In the genomic region with DNA sequence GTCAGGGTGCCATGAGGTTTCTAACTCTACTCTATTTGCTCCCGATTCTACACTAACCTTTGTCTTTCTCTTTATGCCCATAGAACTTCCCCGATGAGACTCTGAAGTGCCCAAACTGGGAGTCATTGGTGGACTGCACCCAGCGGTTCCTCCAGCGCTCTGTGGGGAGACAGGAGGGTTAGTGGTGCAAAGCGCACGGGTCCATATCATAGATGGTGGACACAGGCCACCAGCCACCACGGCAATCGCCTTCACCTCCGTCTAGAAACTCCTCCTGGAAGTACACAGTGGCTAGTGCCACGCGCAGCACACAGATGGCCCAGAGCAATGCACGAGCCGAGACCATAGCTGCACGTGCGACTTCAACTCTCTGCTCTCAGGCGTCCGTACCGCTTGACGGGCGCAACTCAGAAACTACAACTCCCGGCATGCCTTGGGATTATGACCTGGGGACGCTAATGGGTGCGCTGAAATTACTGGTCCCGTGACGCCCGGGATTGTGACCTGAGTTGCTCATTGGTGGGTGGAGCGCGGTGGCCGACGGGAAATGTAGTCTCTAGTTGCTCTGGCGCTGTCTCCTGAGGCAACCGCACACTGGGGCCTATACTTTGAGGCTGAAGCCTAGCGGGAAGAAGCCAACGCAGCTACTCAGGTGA, we compare ENCODE assay signal across 8 mouse cellular contexts. TPM values are rescaled to one million over a fixed set of nuclear protein-coding genes. Genes with fewer than 3 reads are reported as not detected.
A peak's percentile ranks its signal among the peaks of the same experiment; 100 is the strongest.
DNase-seq lines count a peak whose midpoint lies in the region; ATAC-seq lines count a peak whose summit lies in the region.

A gene (minus strand): TSS at position 533 of the 656 bp plus-strand sequence.
A gene (plus strand): TSS at position 543 of the 656 bp plus-strand sequence.

- H3K9me3 ChIP-seq in heart, embryonic 14.5 days (ENCODE audit: control insufficient read depth, low read length) = no peaks in the 10 kb centered on the region
- H3K9me3 ChIP-seq in liver, embryonic 13.5 days (replicated peaks) = no peaks in the 10 kb centered on the region
- H3K9me3 ChIP-seq in stomach, embryonic 16.5 days (replicated peaks; ENCODE audit: control insufficient read depth, low read length) = no peaks in the 10 kb centered on the region

- peak; percentile 98 for DNase-seq in CD4-positive, CD25-positive, alpha-beta regulatory T cell, adult 2 months (ENCODE audit: low read depth, low spot score)
- DNase-seq in c-Kit-negative CD71-positive TER-119-positive erythroid progenitor cells, embryonic 14.5 days (ENCODE audit: low read depth, low spot score) = peak; percentile 94
- peak; percentile 96 for DNase-seq in fibroblast of lung, adult 2 months (ENCODE audit: low read depth)
- DNase-seq in kidney, postnatal 14 days = peak; percentile 99
- peak; percentile 94 for DNase-seq in liver, embryonic 13.5 days
- peak; percentile 96 for DNase-seq in neural tube, embryonic 10.5 days (ENCODE audit: extremely low spot score, low spot score)

- H3K36me3 ChIP-seq in heart, embryonic 14.5 days (ENCODE audit: control insufficient read depth, insufficient read depth, low read length) = no peaks in the 10 kb centered on the region
- peaks cover 11% of the 10 kb centered on the region for H3K36me3 ChIP-seq in liver, embryonic 13.5 days
- no peaks in the 10 kb centered on the region for H3K36me3 ChIP-seq in stomach, embryonic 16.5 days (ENCODE audit: control insufficient read depth, insufficient read depth, low read length)

- peak within 1 kb of the TSS; percentile 47 to 63 for H3K4me3 ChIP-seq in heart, embryonic 14.5 days (ENCODE audit: control insufficient read depth in 1 of 2, insufficient read depth in 1 of 2, low read depth in 1 of 2, low read length in 2 of 2)
- peak within 1 kb of the TSS; percentile 60 for H3K4me3 ChIP-seq in liver, embryonic 13.5 days (replicated peaks)
- H3K4me3 ChIP-seq in stomach, embryonic 16.5 days (replicated peaks; ENCODE audit: low read length) = peak within 1 kb of the TSS; percentile 55

- H3K27me3 ChIP-seq in heart, embryonic 14.5 days (ENCODE audit: control insufficient read depth, insufficient read depth, low read length) = no peaks in the 10 kb centered on the region
- H3K27me3 ChIP-seq in liver, embryonic 13.5 days = no peaks in the 10 kb centered on the region
- no peaks in the 10 kb centered on the region for H3K27me3 ChIP-seq in stomach, embryonic 16.5 days (ENCODE audit: control insufficient read depth, insufficient read depth, low read length)

- peaks cover 4 to 6% of the 10 kb centered on the region in 2 experiments; a peak in 3 of 4 replicates for H3K4me1 ChIP-seq in heart, embryonic 14.5 days (ENCODE audit: control insufficient read depth in 2 of 2, insufficient read depth in 2 of 2, low read length in 2 of 2)
- H3K4me1 ChIP-seq in liver, embryonic 13.5 days (replicated peaks) = peaks cover 29% of the 10 kb centered on the region
- peaks cover 7% of the 10 kb centered on the region for H3K4me1 ChIP-seq in stomach, embryonic 16.5 days (ENCODE audit: control insufficient read depth, insufficient read depth, low read length)

- H3K9ac ChIP-seq in heart, embryonic 14.5 days (ENCODE audit: low read length) = peak within 1 kb of the TSS; percentile 81
- H3K9ac ChIP-seq in liver, embryonic 13.5 days = peak within 1 kb of the TSS; percentile 75
- H3K9ac ChIP-seq in stomach, embryonic 16.5 days (ENCODE audit: low read length) = peak within 1 kb of the TSS; percentile 81

- WGBS in heart, embryonic 14.5 days = 4% methylated on average over 34 of the region's 34 CpGs
- WGBS in liver, embryonic 13.5 days (ENCODE audit: insufficient replicate concordance) = 4% methylated on average over 34 of the region's 34 CpGs
- 5% methylated on average over 34 of the region's 34 CpGs for WGBS in stomach, embryonic 16.5 days

- peak; percentile 98 for ATAC-seq in heart, embryonic 14.5 days (ENCODE audit: insufficient number of reproducible peaks, insufficient read depth, low FRiP score, low read depth)
- peak; percentile 98 for ATAC-seq in liver, embryonic 13.5 days (ENCODE audit: low read depth)
- ATAC-seq in stomach, embryonic 16.5 days (ENCODE audit: insufficient read depth, low FRiP score) = peak; percentile 100

- peak within 1 kb of the TSS in 1 of 2 experiments; percentile 6; a peak in 2 of 4 replicates for H3K27ac ChIP-seq in heart, embryonic 14.5 days (replicated peaks in 1 of 2; ENCODE audit: control insufficient read depth in 1 of 2, insufficient read depth in 1 of 2, low read depth in 2 of 2, low read length in 2 of 2)
- peak within 1 kb of the TSS; percentile 37 for H3K27ac ChIP-seq in liver, embryonic 13.5 days
- H3K27ac ChIP-seq in stomach, embryonic 16.5 days (ENCODE audit: low read length) = peak within 1 kb of the TSS; percentile 53; the same call in 1 of the 2 replicates

- peak within 1 kb of the TSS; percentile 85 for H3K4me2 ChIP-seq in heart, embryonic 14.5 days (ENCODE audit: low read length)
- peak within 1 kb of the TSS; percentile 84 for H3K4me2 ChIP-seq in liver, embryonic 13.5 days
- peak within 1 kb of the TSS; percentile 73 for H3K4me2 ChIP-seq in stomach, embryonic 16.5 days (ENCODE audit: low read depth, low read length)

RNA-seq across cellular contexts. Expression of the first gene that starts in this region (rescaled TPM):
- polyA plus RNA-seq in heart, embryonic 14.5 days (2014; fragmentation: Nextera tagmentation; extraction: Ambion mirVana) = 1.6 TPM in 2 replicates
- 0.59 and 0.93 TPM in 2 replicates for polyA plus RNA-seq in liver, embryonic 13.5 days (2015; fragmentation: Nextera tagmentation; extraction: Ambion mirVana)
- 3.7 and 4.7 TPM in 2 replicates for polyA plus RNA-seq in stomach, embryonic 16.5 days (2015; fragmentation: Nextera tagmentation; extraction: Ambion mirVana)

RNA-seq across cellular contexts. Expression of the second gene that starts in this region (rescaled TPM):
- polyA plus RNA-seq in heart, embryonic 14.5 days (2014; fragmentation: Nextera tagmentation; extraction: Ambion mirVana) = 8.1 and 9.4 TPM in 2 replicates
- 4.2 and 5.0 TPM in 2 replicates for polyA plus RNA-seq in liver, embryonic 13.5 days (2015; fragmentation: Nextera tagmentation; extraction: Ambion mirVana)
- polyA plus RNA-seq in stomach, embryonic 16.5 days (2015; fragmentation: Nextera tagmentation; extraction: Ambion mirVana) = 13.5 and 13.7 TPM in 2 replicates
